Mouse (Mus musculus): ENCODE measurements around the gene Ect2l. TPM values are rescaled to one million over a fixed set of nuclear protein-coding genes. Genes with fewer than 3 reads are reported as not detected.

Gene Ect2l
- not detected in 2 replicates for polyA plus RNA-seq (2015; fragmentation: Nextera tagmentation; extraction: Ambion mirVana)

DNA sequence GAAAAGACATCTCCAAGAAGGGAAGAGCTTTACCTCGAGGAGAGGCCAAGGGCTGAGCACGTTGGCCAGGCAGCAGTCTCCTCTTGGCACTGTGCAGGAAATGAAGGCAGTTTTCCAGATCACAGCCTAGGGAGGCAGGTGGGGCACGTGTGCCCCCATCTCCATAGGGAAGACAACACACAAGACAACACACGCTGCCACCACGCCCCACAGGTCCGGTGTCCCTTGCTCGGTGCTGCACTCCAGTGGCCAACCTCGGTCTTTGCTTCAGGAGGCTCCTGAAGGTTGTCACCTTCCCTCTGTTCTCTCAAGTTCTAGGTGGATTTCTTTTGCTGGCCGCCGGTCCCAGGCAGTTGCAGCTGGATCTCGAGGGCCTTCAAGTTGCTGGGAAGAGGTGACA is at the start of gene Ect2l:
Ect2l (minus strand) TSS at position 165 of the 400 bp plus-strand sequence.
- H3K36me3 ChIP-seq (replicated peaks): no peaks in the 10 kb centered on the region
- H3K27ac ChIP-seq (replicated peaks): no peak within 1 kb of the TSS
- no peak within 1 kb of the TSS for H3K9ac ChIP-seq
- no peaks in the 10 kb centered on the region for H3K27me3 ChIP-seq
- no peak within 1 kb of the TSS for H3K4me3 ChIP-seq (replicated peaks)
- no peaks in the 10 kb centered on the region for H3K9me3 ChIP-seq (replicated peaks)
- 7% methylated on average over 11 of the region's 11 CpGs for WGBS (ENCODE audit: insufficient replicate concordance)
- H3K4me1 ChIP-seq (replicated peaks): peaks cover 4% of the 10 kb centered on the region
- H3K4me2 ChIP-seq: no peak within 1 kb of the TSS
- no peak for ATAC-seq (ENCODE audit: insufficient read depth)

DNA sequence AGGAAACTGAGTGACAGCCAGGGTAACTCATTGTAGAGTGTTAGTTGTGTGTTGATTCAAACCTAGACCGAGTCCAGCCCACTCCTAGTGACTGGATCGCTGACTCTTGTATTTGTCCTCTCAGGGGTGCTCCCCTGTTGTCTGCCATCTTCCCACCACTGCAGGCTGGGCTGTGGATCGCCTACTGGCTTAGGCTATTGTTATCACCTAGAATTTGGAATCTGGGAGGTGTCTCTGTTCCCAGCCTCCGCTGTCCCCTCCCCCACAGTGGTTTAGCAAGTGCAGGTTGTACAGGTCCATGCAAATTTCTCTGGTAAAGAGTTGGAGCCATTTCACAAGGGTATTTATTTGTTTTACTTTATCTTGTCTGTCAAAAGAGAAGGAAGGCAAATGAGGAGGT is 40.7 kb upstream of the Ect2l start:
- H3K4me2 ChIP-seq: no peak overlapping the region
- H3K27me3 ChIP-seq: no peaks in the 10 kb centered on the region
- H3K4me3 ChIP-seq (replicated peaks): no peak overlapping the region
- no peak overlapping the region for H3K27ac ChIP-seq (replicated peaks)
- no peaks in the 10 kb centered on the region for H3K36me3 ChIP-seq (replicated peaks)
- ATAC-seq (ENCODE audit: insufficient read depth): no peak
- H3K9me3 ChIP-seq (replicated peaks): no peaks in the 10 kb centered on the region
- H3K4me1 ChIP-seq (replicated peaks): no peaks in the 10 kb centered on the region
- no peak overlapping the region for H3K9ac ChIP-seq
- 62% methylated on average over 4 of the region's 4 CpGs for WGBS (ENCODE audit: insufficient replicate concordance)

DNA sequence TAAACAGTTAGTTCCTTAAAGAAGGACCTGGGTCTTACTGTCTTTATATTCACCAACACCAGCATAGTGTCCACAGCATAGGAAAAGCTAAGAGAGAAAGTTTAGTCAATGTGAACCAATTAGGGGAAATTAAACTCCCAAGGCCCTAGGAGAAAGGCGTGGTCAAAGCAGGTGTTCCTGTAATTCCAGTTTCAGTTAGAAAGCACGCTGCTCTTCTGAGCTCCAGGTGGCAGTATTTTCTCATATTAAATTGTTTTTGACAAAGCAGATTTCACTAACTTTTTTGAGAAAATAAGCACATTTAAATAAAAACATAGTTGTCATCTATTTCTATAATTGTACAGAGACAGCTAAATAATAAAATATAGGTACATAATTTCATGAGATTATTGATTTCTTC is 32.9 kb upstream of the Ect2l start:
- no peak overlapping the region for H3K4me3 ChIP-seq (replicated peaks)
- no peak overlapping the region for H3K4me2 ChIP-seq
- no peaks in the 10 kb centered on the region for H3K9me3 ChIP-seq (replicated peaks)
- H3K27me3 ChIP-seq: no peaks in the 10 kb centered on the region
- WGBS (ENCODE audit: insufficient replicate concordance): 45% methylated on average over 2 of the region's 2 CpGs
- no peaks in the 10 kb centered on the region for H3K4me1 ChIP-seq (replicated peaks)
- H3K27ac ChIP-seq (replicated peaks): no peak overlapping the region
- no peak overlapping the region for H3K9ac ChIP-seq
- no peak for ATAC-seq (ENCODE audit: insufficient read depth)
- no peaks in the 10 kb centered on the region for H3K36me3 ChIP-seq (replicated peaks)

DNA sequence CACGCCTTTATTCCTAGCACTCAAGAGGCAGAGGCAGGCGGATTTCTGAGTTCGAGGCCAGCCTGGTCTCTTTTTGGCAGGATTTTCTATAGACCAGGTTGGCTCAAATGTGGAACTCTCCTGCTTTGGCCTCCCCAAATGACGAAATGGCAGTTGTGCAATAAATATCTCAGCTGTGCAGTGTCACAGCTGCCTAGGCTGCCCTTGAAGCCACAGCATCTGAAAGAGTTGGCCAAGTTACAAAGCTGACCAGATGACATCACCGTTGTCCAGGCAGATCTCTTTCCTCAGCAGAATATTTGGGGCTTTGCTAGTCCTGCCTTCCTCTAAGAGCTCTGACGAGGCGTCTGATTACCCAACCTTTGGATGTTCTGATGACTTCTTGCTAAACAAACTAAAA is 26.5 kb upstream of the Ect2l start:
- Histone ChIP-seq H3K36me3 (replicated peaks) (no peaks in the 10 kb centered on the region), H3K4me1 (replicated peaks) (peaks cover 16% of the 10 kb centered on the region), H3K9ac (no peak overlapping the region), H3K27ac (replicated peaks) (no peak overlapping the region), H3K27me3 (no peaks in the 10 kb centered on the region), H3K4me2 (no peak overlapping the region), H3K9me3 (replicated peaks) (no peaks in the 10 kb centered on the region), H3K4me3 (replicated peaks) (no peak overlapping the region)
- WGBS (ENCODE audit: insufficient replicate concordance): 64% methylated on average over 7 of the region's 7 CpGs
- no peak for ATAC-seq (ENCODE audit: insufficient read depth)

DNA sequence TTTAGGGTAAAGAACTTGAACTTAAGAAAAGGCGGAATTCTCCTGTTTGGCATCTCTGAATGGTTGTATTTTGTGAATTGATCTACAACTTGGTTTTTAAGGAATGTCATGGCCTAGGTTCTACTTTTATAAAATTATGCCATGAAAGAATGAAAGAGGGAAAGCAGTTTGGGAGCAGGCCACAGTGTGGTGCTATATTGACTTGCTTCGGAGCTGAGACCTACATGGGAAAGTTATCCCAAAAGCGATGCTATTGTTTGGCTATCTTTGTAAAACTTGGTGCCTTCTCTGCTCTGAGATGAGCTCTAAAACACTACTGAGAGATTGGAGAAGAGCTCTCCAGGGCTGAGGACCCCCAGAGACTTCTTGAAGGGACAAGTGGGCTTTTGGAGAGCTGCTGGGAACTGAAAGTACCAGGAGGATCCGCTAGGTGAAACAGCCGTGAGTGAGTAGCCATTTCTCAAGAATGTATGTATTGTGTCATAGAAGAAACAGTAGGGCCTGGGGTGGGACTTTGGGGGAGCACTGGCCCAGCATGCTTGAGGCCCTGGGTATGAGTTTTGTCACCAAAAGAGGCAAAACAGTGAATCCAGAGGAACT is 25.7 kb upstream of the Ect2l start:
- H3K4me1 ChIP-seq (replicated peaks): peaks cover 16% of the 10 kb centered on the region
- H3K9me3 ChIP-seq (replicated peaks): no peaks in the 10 kb centered on the region
- ATAC-seq (ENCODE audit: insufficient read depth): no peak
- 68% methylated on average over 5 of the region's 5 CpGs for WGBS (ENCODE audit: insufficient replicate concordance)
- H3K4me3 ChIP-seq (replicated peaks): no peak overlapping the region
- H3K9ac ChIP-seq: no peak overlapping the region
- no peak overlapping the region for H3K4me2 ChIP-seq
- H3K27ac ChIP-seq (replicated peaks): no peak overlapping the region
- H3K27me3 ChIP-seq: no peaks in the 10 kb centered on the region
- H3K36me3 ChIP-seq (replicated peaks): no peaks in the 10 kb centered on the region

DNA sequence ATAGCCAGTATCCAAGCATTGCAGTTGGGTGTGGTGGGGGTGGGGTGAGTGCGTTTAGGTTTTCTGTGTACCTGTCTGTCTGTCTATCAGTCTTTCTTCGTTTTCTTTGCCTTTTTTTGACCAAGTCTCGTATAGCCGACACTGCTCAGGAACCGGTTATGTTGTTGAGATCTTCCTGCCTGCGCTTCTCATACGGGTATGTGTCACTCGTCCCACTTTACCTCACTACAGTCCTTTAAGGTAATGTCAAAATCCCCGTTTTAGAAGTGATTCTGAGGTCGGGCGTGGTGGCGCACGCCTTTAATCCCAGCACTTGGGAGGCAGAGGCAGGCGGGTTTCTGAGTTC is 24.7 kb upstream of the Ect2l start:
- Histone ChIP-seq H3K27me3 (no peaks in the 10 kb centered on the region), H3K36me3 (replicated peaks) (no peaks in the 10 kb centered on the region), H3K4me2 (peak overlapping the region; percentile 79), H3K4me3 (replicated peaks) (peak overlapping the region; percentile 85), H3K27ac (replicated peaks) (peak overlapping the region; percentile 65; the same call in 1 of the 2 replicates), H3K9me3 (replicated peaks) (no peaks in the 10 kb centered on the region), H3K9ac (no peak overlapping the region), H3K4me1 (replicated peaks) (peaks cover 16% of the 10 kb centered on the region)
- WGBS (ENCODE audit: insufficient replicate concordance): 9% methylated on average over 14 of the region's 14 CpGs
- ATAC-seq (ENCODE audit: insufficient read depth): no peak

DNA sequence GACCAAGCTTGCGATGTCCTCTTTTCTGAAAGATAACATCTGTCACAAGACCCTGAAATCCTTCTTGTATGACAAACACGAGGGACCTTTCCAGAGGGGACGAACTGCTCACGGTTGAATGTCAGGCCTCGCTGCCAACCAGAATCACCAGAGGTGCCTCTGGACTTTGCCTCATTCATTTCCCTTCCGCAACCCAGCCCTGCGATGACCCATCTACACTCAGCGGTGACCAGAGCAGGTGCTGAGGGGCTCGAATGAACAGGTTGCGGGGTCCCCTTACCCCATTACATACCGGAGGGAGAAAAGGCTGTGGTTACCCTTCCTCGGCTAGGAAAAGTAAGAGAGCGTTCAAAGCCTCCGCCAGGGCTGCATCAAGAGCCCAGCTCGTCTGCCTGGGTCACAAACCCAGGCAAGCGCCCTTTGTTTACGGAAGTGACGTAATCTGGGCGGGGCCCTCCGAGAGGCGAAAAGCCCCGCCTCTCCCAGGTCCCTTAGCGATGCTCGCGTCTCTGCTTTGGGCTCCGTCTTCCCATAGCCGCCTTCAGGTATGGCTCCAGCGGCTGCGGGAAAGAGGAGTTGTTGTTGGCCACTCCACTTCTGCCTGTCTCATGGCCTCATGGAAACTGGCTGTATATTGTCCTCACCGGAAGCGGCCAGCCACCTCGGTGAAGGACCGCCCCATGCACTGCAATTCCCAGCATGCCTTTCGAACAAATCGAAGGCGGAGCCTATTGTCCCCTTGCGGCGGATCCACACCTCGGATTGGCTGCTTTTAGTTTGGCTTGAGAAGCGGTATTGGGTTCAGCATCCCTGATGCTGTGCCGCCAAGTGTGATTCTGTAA is 24.1 kb upstream of the Ect2l start, which contains the start of gene Ccdc28a:
Ccdc28a (minus strand) TSS at position 439 of the 842 bp plus-strand sequence.
- H3K4me3 ChIP-seq (replicated peaks): peak within 1 kb of the TSS; percentile 85
- H3K4me1 ChIP-seq (replicated peaks): peaks cover 16% of the 10 kb centered on the region
- H3K9ac ChIP-seq: peak within 1 kb of the TSS; percentile 67
- peak within 1 kb of the TSS; percentile 82 for H3K27ac ChIP-seq (replicated peaks)
- H3K27me3 ChIP-seq: no peaks in the 10 kb centered on the region
- 1% methylated on average over 41 of the region's 41 CpGs for WGBS (ENCODE audit: insufficient replicate concordance)
- H3K4me2 ChIP-seq: peak within 1 kb of the TSS; percentile 79
- ATAC-seq (ENCODE audit: insufficient read depth): peak; percentile 97
- H3K9me3 ChIP-seq (replicated peaks): no peaks in the 10 kb centered on the region
- no peaks in the 10 kb centered on the region for H3K36me3 ChIP-seq (replicated peaks)

DNA sequence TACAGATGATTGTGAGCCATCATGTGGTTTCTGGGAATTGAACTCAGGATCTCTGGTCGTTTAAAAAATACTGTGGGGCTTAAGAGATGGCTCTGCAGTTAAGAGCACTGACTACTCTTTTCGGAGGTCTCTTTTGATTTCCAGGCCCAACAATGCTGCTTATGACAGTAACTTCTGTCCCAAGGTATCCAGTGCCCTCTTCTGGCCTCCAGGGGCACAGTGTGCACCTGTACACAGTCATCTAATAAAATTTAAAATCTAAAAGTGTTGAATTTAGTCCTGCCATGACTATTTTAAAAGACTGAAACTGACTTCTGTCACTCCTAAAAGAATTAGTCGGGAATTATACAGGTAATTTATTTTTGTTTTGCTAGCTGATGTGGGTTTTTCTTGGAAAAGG is 23.2 kb upstream of the Ect2l start:
- no peak for ATAC-seq (ENCODE audit: insufficient read depth)
- H3K4me2 ChIP-seq: peak overlapping the region; percentile 79
- H3K27ac ChIP-seq (replicated peaks): no peak overlapping the region
- peak overlapping the region; percentile 85 for H3K4me3 ChIP-seq (replicated peaks)
- no peaks in the 10 kb centered on the region for H3K36me3 ChIP-seq (replicated peaks)
- H3K9ac ChIP-seq: no peak overlapping the region
- no peaks in the 10 kb centered on the region for H3K27me3 ChIP-seq
- peaks cover 16% of the 10 kb centered on the region for H3K4me1 ChIP-seq (replicated peaks)
- no peaks in the 10 kb centered on the region for H3K9me3 ChIP-seq (replicated peaks)
- WGBS (ENCODE audit: insufficient replicate concordance): 40% methylated on average over 3 of the region's 3 CpGs

DNA sequence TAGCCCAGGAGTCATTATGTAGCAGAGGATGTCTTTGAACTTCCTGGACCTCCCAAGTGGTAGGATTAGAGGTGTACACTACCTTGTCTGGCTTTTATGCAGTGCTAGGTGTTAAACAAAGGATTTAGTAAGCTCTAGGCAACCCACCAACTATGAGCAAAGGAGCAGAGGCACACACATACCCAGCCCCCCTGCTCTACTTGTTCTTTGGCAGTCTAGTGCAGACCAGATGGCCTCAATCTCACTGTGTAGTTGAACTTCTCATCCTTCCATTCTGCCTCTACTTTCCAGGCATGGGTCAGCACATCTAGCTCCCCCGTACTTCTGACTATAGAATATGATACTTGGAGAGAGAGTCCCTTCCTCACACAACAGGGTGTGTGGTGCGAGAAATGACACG is 13.7 kb upstream of the Ect2l start:
- H3K27me3 ChIP-seq: no peaks in the 10 kb centered on the region
- WGBS (ENCODE audit: insufficient replicate concordance): 68% methylated on average over 3 of the region's 3 CpGs

DNA sequence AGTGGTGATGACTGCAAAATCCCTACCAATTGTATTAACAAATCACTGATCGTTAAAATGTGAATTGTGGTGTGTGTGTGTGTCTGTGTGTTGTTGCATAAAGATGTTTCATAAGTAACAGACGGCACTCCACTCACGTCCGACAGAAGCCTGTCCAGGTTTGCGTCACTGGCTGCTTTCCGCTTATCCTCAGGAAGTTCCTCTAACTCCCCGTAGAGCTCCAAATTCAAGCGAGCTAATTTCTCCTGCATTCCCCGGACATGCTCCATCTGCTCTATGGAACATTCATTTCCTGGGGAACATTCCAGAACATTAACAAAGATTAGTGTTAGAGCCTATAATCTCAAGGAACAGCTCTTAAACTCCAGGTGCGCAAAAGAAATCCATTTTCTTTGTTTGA is 8.7 kb upstream of the Ect2l start:
- Histone ChIP-seq H3K9me3 (replicated peaks) (no peaks in the 10 kb centered on the region), H3K4me1 (replicated peaks) (no peaks in the 10 kb centered on the region), H3K9ac (no peak overlapping the region), H3K36me3 (replicated peaks) (no peaks in the 10 kb centered on the region), H3K4me3 (replicated peaks) (no peak overlapping the region), H3K27me3 (no peaks in the 10 kb centered on the region), H3K27ac (replicated peaks) (no peak overlapping the region), H3K4me2 (no peak overlapping the region)
- ATAC-seq (ENCODE audit: insufficient read depth): no peak
- 72% methylated on average over 10 of the region's 10 CpGs for WGBS (ENCODE audit: insufficient replicate concordance)

More for the DNA sequence above, 13.7 kb upstream of the Ect2l start:
- Histone ChIP-seq H3K9ac (no peak overlapping the region), H3K4me1 (replicated peaks) (no peaks in the 10 kb centered on the region), H3K9me3 (replicated peaks) (no peaks in the 10 kb centered on the region), H3K36me3 (replicated peaks) (no peaks in the 10 kb centered on the region), H3K4me3 (replicated peaks) (no peak overlapping the region), H3K27ac (replicated peaks) (no peak overlapping the region), H3K4me2 (no peak overlapping the region)
- no peak for ATAC-seq (ENCODE audit: insufficient read depth)

DNA sequence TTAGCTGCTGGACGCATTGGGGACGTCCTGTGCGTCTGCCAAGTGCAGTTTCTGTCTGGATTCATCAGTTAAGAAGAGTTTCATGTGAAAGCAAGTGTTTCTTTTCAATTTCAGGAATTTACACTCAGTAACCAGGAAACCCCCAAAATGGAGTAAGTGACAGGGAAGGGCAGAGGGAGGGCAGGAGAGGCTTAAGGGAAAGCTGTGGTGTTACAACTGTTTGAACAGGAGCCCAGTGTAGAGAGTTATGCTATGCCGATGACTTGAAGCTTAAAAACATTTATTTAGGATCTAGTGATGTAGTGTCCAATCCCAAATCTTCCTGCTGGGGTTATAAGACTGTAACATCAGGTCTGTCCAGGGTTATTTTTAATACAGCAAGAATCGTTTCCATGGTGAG is 3.4 kb upstream of the Ect2l start:
- WGBS (ENCODE audit: insufficient replicate concordance): 75% methylated on average over 5 of the region's 5 CpGs
- no peak overlapping the region for H3K4me2 ChIP-seq

More for the DNA sequence above, 3.4 kb upstream of the Ect2l start:
- no peak for ATAC-seq (ENCODE audit: insufficient read depth)
- H3K9ac ChIP-seq: no peak overlapping the region
- H3K36me3 ChIP-seq (replicated peaks): no peaks in the 10 kb centered on the region
- H3K4me1 ChIP-seq (replicated peaks): peaks cover 4% of the 10 kb centered on the region
- no peak overlapping the region for H3K4me3 ChIP-seq (replicated peaks)
- H3K9me3 ChIP-seq (replicated peaks): no peaks in the 10 kb centered on the region
- no peak overlapping the region for H3K27ac ChIP-seq (replicated peaks)
- H3K27me3 ChIP-seq: no peaks in the 10 kb centered on the region

All from liver, embryonic 15.5 days (tissue).